Mouse (Mus musculus) liver, postnatal 0 days (tissue): ENCODE data around the gene Gnpat.

ENCODE experiments used
- CTCF ChIP-seq: sonication (generic); IDR thresholded peaks from 2 replicates; pipeline ENCODE4 v1.5.1; 2016; ENCODE audit warnings: antibody characterized with exemption, low read depth
- EP300 ChIP-seq: IDR thresholded peaks from 2 replicates; pipeline ENCODE4 v1.6.1; 2016; ENCODE audit warnings: antibody characterized with exemption, low read depth, mild to moderate bottlenecking

DNA sequence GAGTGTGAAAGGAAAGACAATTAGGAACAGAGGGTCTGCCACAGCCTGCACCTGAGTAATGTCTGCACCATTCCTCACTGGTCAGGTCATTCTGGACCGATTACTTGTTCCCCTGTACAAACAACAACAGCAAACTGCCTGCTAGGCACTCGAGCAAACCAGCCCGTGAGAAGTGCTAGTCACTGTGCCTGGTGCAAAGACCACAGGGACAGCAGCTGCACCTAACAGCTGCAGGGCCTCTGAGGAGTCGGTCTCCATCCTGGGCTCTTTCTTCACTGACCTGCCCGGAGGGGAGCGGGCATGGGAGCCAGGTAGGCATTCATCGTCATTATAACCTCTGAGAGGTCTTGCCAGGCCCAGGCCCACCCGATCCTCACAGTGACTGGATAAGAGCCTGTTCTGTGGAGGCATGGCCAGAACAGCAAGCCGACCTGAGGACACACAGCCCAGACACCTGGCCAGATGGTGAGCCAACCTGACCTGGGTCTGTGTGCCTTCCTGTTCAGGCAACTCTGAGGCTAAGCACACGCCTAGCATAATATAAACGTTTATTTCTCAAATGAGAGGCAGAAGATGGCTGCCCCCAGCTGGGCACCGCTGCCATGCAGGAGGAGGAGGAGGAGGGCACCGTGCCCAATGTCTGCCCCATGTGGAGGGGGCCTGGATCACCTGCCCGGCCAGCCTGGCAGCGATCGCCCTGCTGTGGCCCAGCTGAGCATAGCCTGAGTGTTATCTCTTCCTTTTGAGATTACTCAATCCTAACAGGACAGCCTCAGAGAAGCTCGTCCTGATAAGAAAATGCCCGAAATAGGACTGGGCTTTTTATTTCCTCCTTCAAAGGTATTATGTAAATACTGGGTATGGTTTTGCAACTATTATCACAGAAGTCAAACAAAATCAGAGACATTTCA is 58.8 kb downstream of the Gnpat start:
- TF ChIP-seq EP300, result no peak
- no peak for TF ChIP-seq CTCF
